Mouse (Mus musculus) ES-E14 (cell line): ENCODE data around the gene Vps11. TPM values are rescaled to one million over a fixed set of nuclear protein-coding genes. Genes with fewer than 3 reads are reported as not detected.
A peak's percentile ranks its signal among the peaks of the same experiment; 100 is the strongest.
"Not testable (repeated sequence)": the region's sequence is repeated elsewhere in the genome, so short reads cannot be mapped to it uniquely, and the experiment has no call there.

Experiments used
- DNase-seq: peaks from one replicate; pipeline ENCODE4 v3.0.0-alpha.2; 2013; ENCODE audit warnings: low read depth, low spot score
- H3K27ac ChIP-seq: 2 replicates; pipeline ENCODE4 v1.5.1; 2012; ENCODE audit warnings: low read depth, mild to moderate bottlenecking, low read length, moderate library complexity, mixed read lengths; ENCODE audit not compliant: poor library complexity, insufficient read depth, severe bottlenecking
- H3K36me3 ChIP-seq: 2 replicates; pipeline ENCODE4 v1.6.1; 2012; ENCODE audit warnings: mild to moderate bottlenecking, low read length, moderate library complexity, mixed read lengths; ENCODE audit not compliant: control insufficient read depth, poor library complexity, insufficient read depth, severe bottlenecking
- H3K4me1 ChIP-seq, 2 experiments: fragments of 150-350 bp in 1 of 2; sonication (generic) in 1 of 2; 2 replicates each; pipeline ENCODE4 v1.6.1; 2012; ENCODE audit warnings: low read length in 2 of 2, mild to moderate bottlenecking in 1 of 2, mixed read lengths in 1 of 2; ENCODE audit not compliant: control insufficient read depth in 2 of 2, insufficient read depth in 2 of 2, poor library complexity in 1 of 2
- H3K4me3 ChIP-seq, 2 experiments: fragments of 150-350 bp in 1 of 2; sonication (generic) in 1 of 2; 2 replicates each; pipeline ENCODE4 v1.5.1; 2012; ENCODE audit warnings: low read length in 2 of 2, low read depth in 1 of 2, mild to moderate bottlenecking in 1 of 2, mixed read lengths in 1 of 2; ENCODE audit not compliant: insufficient read depth in 1 of 2, poor library complexity in 1 of 2, severe bottlenecking in 1 of 2
- H3K9ac ChIP-seq: 2 replicates; pipeline ENCODE4 v1.6.1; 2012; ENCODE audit warnings: low read depth, mild to moderate bottlenecking, low read length, mixed read lengths; ENCODE audit not compliant: poor library complexity, insufficient read depth, severe bottlenecking
- H3K9me3 ChIP-seq: fragments of 150-350 bp; sonication (generic); 2 replicates; pipeline ENCODE4 v1.6.1; 2012; ENCODE audit warnings: low read depth, mild to moderate bottlenecking, low read length; ENCODE audit not compliant: control insufficient read depth, insufficient read depth
- CHD2 ChIP-seq: IDR thresholded peaks from 2 replicates; pipeline ENCODE4 v1.6.1; 2014; ENCODE audit warnings: mild to moderate bottlenecking, low read depth, low read length, inconsistent platforms
- HCFC1 ChIP-seq: IDR thresholded peaks from 2 replicates; pipeline ENCODE4 v1.6.1; 2012; ENCODE audit warnings: low read length, inconsistent platforms, borderline replicate concordance; ENCODE audit not compliant: insufficient read depth
- MAFK ChIP-seq: IDR thresholded peaks from 2 replicates; pipeline ENCODE4 v1.6.1; 2014; ENCODE audit warnings: mild to moderate bottlenecking, low read depth, low read length, inconsistent platforms; ENCODE audit not compliant: insufficient read depth
- ZC3H11A ChIP-seq: IDR thresholded peaks from 2 replicates; pipeline ENCODE4 v1.6.1; 2012; ENCODE audit warnings: low read depth, mild to moderate bottlenecking, inconsistent platforms, low read length, borderline replicate concordance
- ZNF384 ChIP-seq: IDR thresholded peaks from 2 replicates; pipeline ENCODE4 v1.6.1; 2012; ENCODE audit warnings: low read depth, low read length, inconsistent platforms
- in situ Hi-C, 2 experiments: fragments of 600-800 bp; cut with MboI; formaldehyde crosslinking; loops; one replicate each; pipeline ENCODE4 v1.15.1; 2025; ENCODE audit warnings: low sequenced_read_pairs in 2 of 2, inconsistent platforms in 1 of 2; ENCODE audit not compliant: unreplicated experiment in 2 of 2
- total RNA-seq: library from RNA; depleted of rRNA; stranded (reverse); fragments of 300-350 nt; gene quantifications from 2 replicates; pipeline ENCODE4 v1.2.3, GENCODE M21; 2012

Vps11 gene
- total RNA-seq, 1 experiment = 35.0 TPM

DNA sequence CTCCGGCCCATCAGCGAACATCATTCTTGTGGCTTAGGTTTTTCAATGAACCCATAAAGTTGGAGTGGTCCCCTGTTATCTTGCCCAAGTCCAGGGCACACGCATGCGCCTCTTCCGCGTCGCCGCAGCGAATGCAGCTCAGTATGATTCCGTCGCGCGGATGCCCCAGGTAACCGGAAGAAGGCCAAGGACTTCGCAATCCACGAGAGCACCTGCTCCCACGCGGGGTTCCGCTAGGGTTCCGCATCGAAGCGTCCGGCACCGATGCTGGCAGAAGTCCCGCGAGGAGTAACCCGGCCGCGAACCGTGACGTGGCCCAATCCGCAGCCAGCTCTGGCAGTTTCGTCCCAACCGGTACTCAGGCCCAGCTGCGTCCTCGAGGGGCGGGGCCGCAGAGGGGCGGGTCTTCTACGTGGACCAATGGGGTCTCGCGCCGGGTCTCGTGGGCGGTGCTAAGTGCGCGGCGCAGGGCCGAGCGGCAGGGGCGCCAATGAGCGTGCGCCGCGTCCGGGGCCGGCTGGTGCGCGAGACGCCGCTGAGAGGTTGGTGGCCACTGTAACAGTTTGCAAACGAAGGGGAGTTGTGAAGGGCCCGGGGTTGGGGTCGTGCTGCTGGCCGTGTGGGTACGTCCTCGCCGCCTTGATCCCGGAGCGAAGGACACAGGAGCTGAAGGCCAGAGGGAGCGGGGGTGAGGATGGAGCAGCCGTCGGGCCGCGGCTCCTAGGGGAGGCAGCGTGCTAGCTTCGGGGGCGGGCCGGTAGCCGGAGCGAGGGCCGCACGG, 17.8 kb upstream of the Vps11 start, which contains the start of gene Hyou1:
Gene Hyou1, plus strand, starts transcription at position 437 of the 781 bp plus-strand sequence.
- Histone ChIP-seq H3K36me3 (peaks cover 25% of the 10 kb centered on the region), H3K9me3 (no peaks in the 10 kb centered on the region), H3K4me3 (peak within 1 kb of the TSS; percentile 88 to 93), H3K9ac (peak within 1 kb of the TSS; percentile 94), H3K27ac (peak within 1 kb of the TSS; percentile 80), H3K4me1 (peaks cover 6 to 7% of the 10 kb centered on the region in 2 experiments; a peak in 2 of 4 replicates)
- in situ Hi-C loops = no loop called here
- 0 out of 2 replicates have a peak, but pooled peaks have one; percentile 35 for TF ChIP-seq HCFC1
- TF ChIP-seq ZC3H11A = no peak
- no peak for TF ChIP-seq ZNF384
- TF ChIP-seq CHD2 = peak; percentile 92
- DNase-seq = peak; percentile 94

DNA sequence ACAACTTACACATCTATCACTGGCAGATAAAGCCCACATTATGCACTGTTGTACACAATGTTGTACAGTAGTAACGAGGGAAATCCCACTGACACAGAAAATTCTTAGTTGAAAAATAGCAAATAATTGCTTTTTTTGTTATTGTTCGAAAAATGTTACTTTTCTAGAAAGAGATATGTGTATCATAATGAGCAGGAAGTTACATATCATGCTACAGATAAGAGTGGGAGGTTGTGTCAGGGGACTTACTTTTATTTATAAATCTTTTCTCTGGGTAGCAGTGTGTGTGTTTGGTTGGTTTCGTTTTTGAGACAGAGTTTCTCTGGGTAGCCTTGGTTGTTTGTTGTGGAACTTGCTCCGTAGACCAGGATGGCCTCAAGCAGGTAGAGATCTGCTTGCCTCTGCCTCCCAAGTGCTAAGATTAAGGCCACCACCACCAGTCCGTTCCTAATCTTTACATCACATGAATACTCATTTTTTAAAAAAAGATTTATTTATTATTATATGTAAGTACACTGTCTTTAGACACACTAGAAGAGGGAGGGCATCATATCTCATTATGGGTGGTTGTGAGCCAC, 16.8 kb upstream of the Vps11 start:
- in situ Hi-C loops = no loop called here
- peaks cover 3 to 7% of the 10 kb centered on the region in 2 experiments; a peak in 2 of 4 replicates for H3K4me1 ChIP-seq
- no peak for DNase-seq
- H3K36me3 ChIP-seq = peaks cover 19% of the 10 kb centered on the region
- H3K9ac ChIP-seq = peak overlapping the region; percentile 94
- H3K27ac ChIP-seq = no peak overlapping the region
- peak overlapping the region; percentile 68 to 86 for H3K4me3 ChIP-seq
- TF ChIP-seq ZNF384 (no peak), CHD2 (no peak), ZC3H11A (no peak), HCFC1 (no peak), MAFK (no peak)
- no peaks in the 10 kb centered on the region for H3K9me3 ChIP-seq

DNA sequence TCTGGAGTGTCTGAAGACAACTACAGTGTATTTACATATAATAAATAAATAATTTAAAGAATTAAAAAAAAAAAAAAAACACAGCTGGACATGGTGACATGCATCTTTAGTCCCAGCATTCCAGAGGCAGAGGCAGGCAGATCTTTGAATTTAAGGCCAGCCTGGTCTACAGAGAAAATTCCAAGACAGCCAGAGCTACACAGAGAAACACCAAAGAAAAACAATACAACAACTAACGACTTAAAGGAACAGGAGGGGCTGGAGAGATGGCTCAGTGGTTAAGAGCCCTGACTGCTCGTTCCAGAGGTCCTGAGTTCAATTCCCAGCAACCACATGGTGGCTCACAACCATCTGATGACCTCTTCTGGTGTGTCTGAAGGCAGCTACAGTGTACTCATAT, 15.9 kb upstream of the Vps11 start:
- DNase-seq, H3K27ac ChIP-seq, H3K9ac ChIP-seq, in situ Hi-C loops, H3K4me1 ChIP-seq, H3K9me3 ChIP-seq, H3K4me3 ChIP-seq: not testable (repeated sequence)
- H3K36me3 ChIP-seq = peaks cover 17% of the 10 kb centered on the region

DNA sequence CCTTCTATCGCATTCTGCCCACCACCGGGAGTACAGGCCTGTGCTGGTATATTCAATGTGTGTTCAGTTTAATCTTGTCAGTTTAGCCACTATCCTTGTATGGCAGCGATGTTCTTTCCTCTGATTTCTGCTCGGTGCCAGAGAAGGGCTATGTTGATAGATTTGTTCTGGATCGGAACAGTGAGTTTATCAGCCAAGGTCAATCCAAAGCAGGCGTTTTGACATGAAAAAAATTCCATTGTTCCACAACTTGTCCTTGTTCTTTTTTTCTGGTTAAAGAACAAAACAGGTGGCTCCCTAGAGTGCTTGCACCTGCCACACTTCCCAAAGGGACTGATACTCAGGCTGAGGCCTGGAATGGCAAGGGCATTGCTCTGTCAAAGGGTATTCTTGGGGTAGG, 14.7 kb upstream of the Vps11 start:
- no peak for TF ChIP-seq HCFC1
- TF ChIP-seq CHD2 = no peak
- TF ChIP-seq ZNF384 = no peak
- TF ChIP-seq MAFK = no peak
- TF ChIP-seq ZC3H11A = no peak
- Histone ChIP-seq H3K4me3 (no peak overlapping the region), H3K36me3 (peaks cover 6% of the 10 kb centered on the region), H3K9ac (no peak overlapping the region), H3K9me3 (no peaks in the 10 kb centered on the region), H3K27ac (no peak overlapping the region), H3K4me1 (peaks cover 3 to 7% of the 10 kb centered on the region in 2 experiments; a peak in 2 of 4 replicates)
- DNase-seq = no peak
- in situ Hi-C loops = no loop called here
